Mouse (Mus musculus) megakaryocyte, embryonic 14.5 days (primary cell): ENCODE measurements around the gene Bzw2.

ENCODE experiments used
- FLI1 ChIP-seq: IDR thresholded peaks from 2 replicates; pipeline ENCODE4 v1.6.1; 2012; ENCODE audit warnings: low read length, inconsistent platforms, mixed read lengths
- GATA1 ChIP-seq: IDR thresholded peaks from 3 replicates; pipeline ENCODE4 v1.6.1; 2012; ENCODE audit warnings: mixed read lengths, low read length, inconsistent platforms, borderline replicate concordance

GRCm38 (mm10) chr12:36042348-36042778 lies 115.5 kb downstream of the Bzw2 start, which contains the start of gene Tspan13:
- TF ChIP-seq GATA1 (no peak), FLI1 (no peak)
